Mouse (Mus musculus) olfactory bulb, adult 2 months (tissue): ENCODE measurements around the gene Nod2.
A peak's percentile ranks its signal among the peaks of the same experiment; 100 is the strongest.

Source experiments
- CTCF ChIP-seq: fragments of 200-500 bp; IDR thresholded peaks from 2 replicates; pipeline ENCODE4 v1.5.1; 2012; ENCODE audit warnings: low read depth, mild to moderate bottlenecking, low read length, moderate library complexity; ENCODE audit not compliant: insufficient read depth
- POLR2A ChIP-seq: fragments of 200-500 bp; IDR thresholded peaks from 2 replicates; pipeline ENCODE4 v1.6.1; 2012; ENCODE audit warnings: mild to moderate bottlenecking, low read depth, low read length, moderate library complexity; ENCODE audit not compliant: insufficient read depth

GRCm38 (mm10) chr8:88627265-88627991, 19.7 kb upstream of the Nod2 start:
- TF ChIP-seq POLR2A (peak; percentile 88), CTCF (no peak)
